Comparison of ENCODE assay signal across 8 mouse cellular contexts in the genomic region with DNA sequence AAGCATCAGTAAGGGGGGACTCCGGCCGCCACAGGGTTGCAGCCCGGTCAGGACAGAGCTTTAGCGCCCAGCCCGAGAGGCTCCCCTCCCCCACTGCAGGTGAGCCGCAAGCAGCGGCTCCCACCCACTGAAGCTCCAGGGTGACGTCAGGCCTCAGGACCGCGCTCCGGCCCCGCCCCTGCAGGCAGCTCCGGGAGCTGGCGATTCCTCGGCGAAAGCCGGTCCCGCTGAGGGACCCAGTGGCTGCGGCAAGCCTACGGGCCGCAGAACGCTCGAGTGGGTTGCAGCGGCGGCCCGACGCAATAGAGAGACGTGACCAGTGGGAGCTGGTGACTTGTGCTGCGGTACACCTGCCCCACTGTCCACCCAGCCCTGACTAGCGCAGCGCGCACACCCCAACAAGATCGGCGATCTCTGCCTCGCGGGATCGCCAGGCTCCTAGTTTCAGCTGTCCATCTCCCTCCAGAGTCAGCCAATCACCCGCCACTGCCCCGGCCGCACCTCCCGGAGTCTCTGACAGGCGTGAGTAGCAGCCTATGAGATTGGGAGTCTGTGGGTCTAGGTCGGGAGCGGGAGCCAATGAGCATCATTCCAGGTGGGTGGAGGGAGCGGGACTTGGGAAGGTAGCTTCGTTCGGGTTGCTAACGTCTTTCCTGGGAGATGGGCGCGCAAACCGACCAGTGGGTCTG. TPM values are rescaled to one million over a fixed set of nuclear protein-coding genes. Genes with fewer than 3 reads are reported as not detected.
A peak's percentile ranks its signal among the peaks of the same experiment; 100 is the strongest.
DNase-seq lines count a peak whose midpoint lies in the region; ATAC-seq and TF ChIP-seq lines count a peak whose summit lies in the region.

A gene (plus strand): TSS at position 239 of the 689 bp plus-strand sequence.

- TF ChIP-seq CTCF in E14TG2a.4 (conservative IDR thresholded peaks at IDR 0.05; ENCODE audit: low read length), result no peak

- peak; percentile 99 for DNase-seq in c-Kit-positive CD71-positive TER-119-positive erythroid progenitor cells, embryonic 14.5 days (ENCODE audit: low spot score)
- DNase-seq in forebrain, embryonic 11.5 days (ENCODE audit: low spot score), result peak; percentile 99
- DNase-seq in kidney, postnatal 14 days, result peak; percentile 99
- peak; percentile 92 for DNase-seq in naive thymus-derived CD4-positive, alpha-beta T cell, adult 2 months (ENCODE audit: low read depth)
- DNase-seq in splenic B cell, adult 2 months (ENCODE audit: low read depth, low spot score), result peak; percentile 90

- peaks cover 8% of the 10 kb centered on the region for H3K9me3 ChIP-seq in E14TG2a.4 (ENCODE audit: low read length)
- no peaks in the 10 kb centered on the region for H3K9me3 ChIP-seq in forebrain, embryonic 11.5 days (ENCODE audit: control insufficient read depth, low read length)
- H3K9me3 ChIP-seq in heart, embryonic 15.5 days (replicated peaks), result no peaks in the 10 kb centered on the region
- no peaks in the 10 kb centered on the region for H3K9me3 ChIP-seq in liver, embryonic 12.5 days (replicated peaks)

- no peaks in the 10 kb centered on the region for H3K36me3 ChIP-seq in E14TG2a.4 (ENCODE audit: insufficient read depth, low read length)
- H3K36me3 ChIP-seq in forebrain, embryonic 11.5 days (ENCODE audit: control insufficient read depth, insufficient read depth, low read length), result no peaks in the 10 kb centered on the region
- no peaks in the 10 kb centered on the region for H3K36me3 ChIP-seq in heart, embryonic 15.5 days
- no peaks in the 10 kb centered on the region for H3K36me3 ChIP-seq in liver, embryonic 12.5 days
- no peaks in the 10 kb centered on the region for H3K36me3 ChIP-seq in splenic B cell, adult 2 months (ENCODE audit: control insufficient read depth, insufficient read depth, low read length, poor library complexity, severe bottlenecking)

- H3K27me3 ChIP-seq in E14TG2a.4 (ENCODE audit: insufficient read depth, low read length), result peaks cover 22% of the 10 kb centered on the region
- H3K27me3 ChIP-seq in forebrain, embryonic 11.5 days (ENCODE audit: control insufficient read depth, insufficient read depth, low read length), result no peaks in the 10 kb centered on the region
- H3K27me3 ChIP-seq in heart, embryonic 15.5 days, result no peaks in the 10 kb centered on the region
- 0 out of 2 replicates have a peak, but pooled peaks cover 10% of the 10 kb centered on the region for H3K27me3 ChIP-seq in liver, embryonic 12.5 days (replicated peaks)
- H3K27me3 ChIP-seq in splenic B cell, adult 2 months (ENCODE audit: control insufficient read depth, insufficient read depth, low read length, poor library complexity, severe bottlenecking), result no peaks in the 10 kb centered on the region; the same call in 1 of the 2 replicates

- peak within 1 kb of the TSS; percentile 94 for H3K4me3 ChIP-seq in E14TG2a.4 (replicated peaks; ENCODE audit: low read length)
- peak within 1 kb of the TSS; percentile 54 for H3K4me3 ChIP-seq in forebrain, embryonic 11.5 days (ENCODE audit: low read depth, low read length)
- peak within 1 kb of the TSS; percentile 97 for H3K4me3 ChIP-seq in heart, embryonic 15.5 days
- peak within 1 kb of the TSS; percentile 76 for H3K4me3 ChIP-seq in liver, embryonic 12.5 days

- H3K9ac ChIP-seq in forebrain, embryonic 11.5 days (ENCODE audit: low read length), result peak within 1 kb of the TSS; percentile 89
- H3K9ac ChIP-seq in heart, embryonic 15.5 days, result peak within 1 kb of the TSS; percentile 96
- H3K9ac ChIP-seq in liver, embryonic 12.5 days, result peak within 1 kb of the TSS; percentile 79

- H3K27ac ChIP-seq in forebrain, embryonic 11.5 days (ENCODE audit: low read depth, low read length), result peak within 1 kb of the TSS; percentile 97
- peak within 1 kb of the TSS; percentile 100 for H3K27ac ChIP-seq in heart, embryonic 15.5 days
- H3K27ac ChIP-seq in liver, embryonic 12.5 days, result peak within 1 kb of the TSS; percentile 94

- peak within 1 kb of the TSS; percentile 89 for H3K4me2 ChIP-seq in forebrain, embryonic 11.5 days (ENCODE audit: low read depth, low read length, severe bottlenecking)
- peak within 1 kb of the TSS; percentile 90 for H3K4me2 ChIP-seq in heart, embryonic 15.5 days
- H3K4me2 ChIP-seq in liver, embryonic 12.5 days, result peak within 1 kb of the TSS; percentile 98

- under 1% methylated on average over 51 of the region's 51 CpGs for WGBS in forebrain, embryonic 11.5 days
- WGBS in heart, embryonic 15.5 days, result under 1% methylated on average over 51 of the region's 51 CpGs
- WGBS in liver, embryonic 12.5 days (ENCODE audit: insufficient replicate concordance), result under 1% methylated on average over 51 of the region's 51 CpGs

- peaks cover 18% of the 10 kb centered on the region for H3K4me1 ChIP-seq in E14TG2a.4 (replicated peaks; ENCODE audit: low read depth, low read length)
- H3K4me1 ChIP-seq in forebrain, embryonic 11.5 days (replicated peaks; ENCODE audit: control insufficient read depth, insufficient read depth, low read length), result peaks cover 4% of the 10 kb centered on the region; the same call in 1 of the 2 replicates
- peaks cover 17% of the 10 kb centered on the region for H3K4me1 ChIP-seq in heart, embryonic 15.5 days (replicated peaks)
- peaks cover 51% of the 10 kb centered on the region for H3K4me1 ChIP-seq in liver, embryonic 12.5 days

- ATAC-seq in forebrain, embryonic 11.5 days (replicated peaks; ENCODE audit: low FRiP score), result peak; percentile 99
- peak; percentile 99 for ATAC-seq in heart, embryonic 15.5 days (replicated peaks; ENCODE audit: insufficient number of reproducible peaks, insufficient read depth, low FRiP score, low read depth)
- ATAC-seq in liver, embryonic 12.5 days, result peak; percentile 98

RNA-seq across cellular contexts. Expression of the gene that starts here (rescaled TPM):
- 163 and 165 TPM in 2 replicates for polyA plus RNA-seq in forebrain, embryonic 11.5 days (2014; fragmentation: Nextera tagmentation; extraction: Ambion mirVana)
- 90.9 and 110 TPM in 2 replicates for polyA plus RNA-seq in heart, embryonic 15.5 days (2015; fragmentation: Nextera tagmentation; extraction: Ambion mirVana)
- polyA plus RNA-seq in liver, embryonic 12.5 days (2016; fragmentation: Nextera tagmentation; extraction: Ambion mirVana), result 34.6 and 37.0 TPM in 2 replicates

Comparison
In these comparisons a context has a peak if more than half of its experiments do, and no peak if none do; other contexts are left out.
1. Peak in every context shown above with its lines: DNase-seq, ATAC-seq, H3K4me3 ChIP-seq and H3K27ac ChIP-seq.